Mouse (Mus musculus) skeletal muscle tissue, adult 2 months (tissue): ENCODE data around the gene Dhx37.
"Not testable (repeated sequence)": the region's sequence is repeated elsewhere in the genome, so short reads cannot be mapped to it uniquely, and the experiment has no call there.

Experiments
- DNase-seq: peaks from one replicate; pipeline ENCODE4 v3.0.0-alpha.2; 2012; ENCODE audit warnings: low read depth, low spot score

The Dhx37 gene

DNA sequence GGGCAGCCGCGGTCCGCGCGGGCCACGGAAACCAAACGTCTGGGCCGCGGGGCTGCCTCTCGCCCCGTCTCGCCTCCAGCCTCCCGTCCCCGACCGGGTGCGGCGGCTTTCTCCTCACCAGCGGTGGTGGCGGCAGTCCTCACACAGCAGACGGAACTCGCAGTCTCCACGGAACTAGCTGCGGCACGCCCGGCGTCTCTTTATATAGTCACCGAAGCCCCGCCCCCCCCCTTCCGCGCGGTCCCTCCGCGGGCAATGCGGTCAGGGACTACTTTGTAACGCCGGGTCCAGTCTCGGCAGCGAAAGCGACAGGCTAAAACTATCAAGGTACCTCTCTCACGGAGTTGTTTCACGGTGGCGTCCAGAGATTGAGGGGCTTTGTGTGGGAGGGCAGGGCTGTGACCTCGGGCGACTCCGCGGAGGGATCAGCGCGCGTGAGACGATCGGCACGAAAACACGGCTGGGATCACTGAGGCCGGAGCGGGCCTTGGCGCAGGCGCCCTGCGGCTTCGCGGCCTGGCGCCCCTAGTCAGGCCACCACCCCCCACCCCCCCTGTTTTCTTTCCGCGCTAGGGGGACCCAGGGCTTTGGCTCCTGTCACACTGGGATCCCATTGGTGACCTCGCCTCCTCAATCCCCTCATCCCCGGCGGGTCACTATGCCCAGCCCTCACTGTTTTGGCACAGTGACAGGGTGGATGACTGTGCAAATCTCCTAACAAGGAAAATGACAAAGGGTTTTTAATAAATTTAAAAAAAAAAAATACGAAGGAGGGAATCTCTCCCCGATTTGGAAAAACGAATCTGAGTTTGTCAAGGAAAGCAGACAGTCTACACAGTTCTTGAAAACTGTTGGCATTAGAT, 44.1 kb downstream of the Dhx37 start, which contains the start of gene Ubc:
TSS of gene Ubc (minus strand) at position 624 of the 863 bp plus-strand sequence.
- DNase-seq = peak; percentile 97

DNA sequence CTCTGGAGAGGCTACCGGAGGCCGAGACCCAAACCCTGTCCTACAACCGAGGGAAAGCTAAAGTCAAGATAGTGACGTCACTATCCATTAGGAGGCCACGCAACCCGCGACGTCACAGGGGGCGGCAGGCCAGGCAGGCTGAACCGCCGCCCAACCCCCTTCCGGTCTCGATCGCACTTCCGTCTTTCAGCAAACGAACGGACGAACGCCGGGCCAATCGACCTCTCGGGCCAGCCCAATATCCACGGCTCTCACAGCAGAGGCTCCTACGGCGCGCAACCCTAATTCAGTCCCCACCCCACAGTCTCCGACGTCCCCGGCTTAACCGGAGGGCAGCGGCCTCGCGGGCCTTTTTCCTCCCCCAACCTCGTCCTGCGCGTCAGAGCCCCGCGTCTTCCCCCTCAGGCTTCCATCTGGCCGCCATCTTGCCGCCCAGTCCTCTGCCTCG, 44.8 kb downstream of the Dhx37 start, which contains the start of gene Gm10382:
TSS of gene Gm10382 (plus strand) at position 192 of the 448 bp plus-strand sequence.
- peak; percentile 85 for DNase-seq

DNA sequence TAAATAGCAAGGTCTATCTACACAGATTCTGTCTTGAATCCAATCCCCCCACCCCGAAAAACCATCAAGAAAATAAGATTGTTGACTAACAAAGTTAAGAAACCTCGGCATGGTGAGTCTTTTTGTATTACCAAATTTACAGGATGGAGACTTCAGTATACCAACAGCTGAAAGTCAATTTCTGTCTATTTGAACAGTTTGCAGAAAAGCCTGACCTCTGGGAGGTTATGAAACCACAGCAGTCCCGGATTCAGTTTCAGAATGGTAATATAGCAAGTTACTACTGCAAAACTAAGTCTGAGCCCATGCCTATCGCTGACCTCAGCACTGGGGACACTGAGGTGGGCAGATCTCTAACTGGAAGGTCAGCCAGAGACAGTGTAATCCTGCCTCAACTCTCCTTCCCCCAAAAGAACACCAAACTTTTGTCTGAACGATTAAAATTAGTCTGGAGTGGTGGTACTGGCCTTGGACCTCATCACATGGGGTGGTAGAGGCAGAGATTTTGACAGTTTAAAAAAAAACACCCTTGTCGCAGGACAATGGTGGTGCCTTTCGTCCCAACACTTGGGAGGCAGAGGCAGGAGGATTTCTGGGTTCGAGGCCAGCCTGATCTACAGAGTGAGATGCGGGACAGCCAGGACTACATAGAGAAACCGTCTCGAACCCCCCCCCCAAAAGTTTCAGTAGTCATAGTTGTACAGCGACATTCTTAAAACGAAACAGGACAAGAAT, 45.4 kb downstream of the Dhx37 start:
- DNase-seq = no peak

DNA sequence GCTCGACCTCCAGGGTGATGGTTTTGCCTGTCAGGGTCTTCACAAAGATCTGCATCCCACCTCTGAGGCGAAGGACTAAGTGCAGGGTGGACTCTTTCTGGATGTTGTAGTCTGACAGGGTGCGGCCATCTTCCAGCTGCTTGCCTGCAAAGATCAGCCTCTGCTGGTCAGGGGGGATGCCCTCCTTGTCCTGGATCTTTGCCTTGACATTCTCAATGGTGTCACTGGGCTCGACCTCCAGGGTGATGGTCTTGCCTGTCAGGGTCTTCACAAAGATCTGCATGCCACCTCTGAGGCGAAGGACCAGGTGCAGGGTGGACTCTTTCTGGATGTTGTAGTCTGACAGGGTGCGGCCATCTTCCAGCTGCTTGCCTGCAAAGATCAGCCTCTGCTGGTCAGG, 46.6 kb downstream of the Dhx37 start:
- not testable (repeated sequence) for DNase-seq

DNA sequence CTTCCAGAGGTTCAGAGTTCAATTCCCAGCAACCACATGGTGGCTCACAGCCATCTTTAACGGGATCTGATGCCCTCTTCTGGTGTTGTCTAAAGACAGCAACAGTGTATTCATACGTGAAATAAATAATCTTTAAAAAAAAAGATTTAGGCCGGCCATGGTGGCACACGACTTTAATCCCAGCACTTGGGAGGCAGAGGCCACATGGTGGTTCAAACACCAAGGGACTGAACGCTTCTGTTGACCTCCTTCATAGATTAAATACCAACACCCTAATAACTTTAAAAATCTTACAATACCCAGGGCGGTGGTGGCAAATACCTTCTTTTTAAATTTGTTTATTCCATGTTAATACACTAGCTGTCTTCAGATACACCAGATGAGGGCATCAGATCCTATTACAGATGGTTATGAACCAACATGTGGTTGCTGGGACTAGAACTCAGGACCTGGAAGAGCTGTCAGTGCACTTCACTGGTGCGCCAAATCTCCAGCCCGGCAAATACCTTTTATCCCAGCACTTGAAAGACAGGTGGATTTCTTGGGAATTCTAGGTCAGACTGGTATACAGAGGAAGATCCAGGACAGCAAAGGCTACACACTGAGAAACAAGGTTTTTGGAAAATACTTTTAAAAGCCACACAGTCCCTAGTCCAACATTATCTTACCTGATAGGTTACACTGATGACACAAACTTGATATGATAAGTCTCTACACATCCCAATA, 48.5 kb downstream of the Dhx37 start:
- no peak for DNase-seq

DNA sequence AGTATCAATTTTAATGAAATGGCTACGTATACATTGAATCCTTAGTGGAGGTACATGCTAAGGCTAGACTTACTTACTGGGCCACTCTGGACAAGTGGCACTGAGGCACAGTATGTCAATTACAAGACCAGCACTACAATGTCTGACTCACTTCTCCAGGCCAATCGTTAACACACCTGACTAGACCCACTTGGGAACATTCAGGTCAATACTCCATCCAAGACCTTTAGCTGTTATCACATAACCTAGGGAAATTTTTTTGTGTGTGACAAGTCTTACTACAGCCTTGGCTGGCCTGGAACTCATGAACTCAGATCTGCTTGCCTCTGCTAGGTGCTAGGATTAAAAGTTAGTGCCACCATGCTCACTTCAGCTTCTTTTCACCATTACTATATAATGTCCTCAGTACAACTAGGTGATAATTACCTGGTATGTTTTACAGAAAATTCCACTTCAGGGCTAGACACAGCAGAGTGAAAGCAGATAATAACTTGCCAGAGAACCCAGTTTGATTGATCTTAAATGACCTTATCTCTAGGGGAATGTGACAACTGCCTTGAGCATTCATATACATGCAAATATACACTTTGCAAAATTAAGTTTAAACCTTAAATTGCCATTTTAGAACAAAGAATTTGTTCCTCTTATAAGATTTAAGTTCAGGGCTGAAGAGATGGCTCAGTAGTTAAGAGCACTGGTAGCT, 49.3 kb downstream of the Dhx37 start:
- no peak for DNase-seq

DNA sequence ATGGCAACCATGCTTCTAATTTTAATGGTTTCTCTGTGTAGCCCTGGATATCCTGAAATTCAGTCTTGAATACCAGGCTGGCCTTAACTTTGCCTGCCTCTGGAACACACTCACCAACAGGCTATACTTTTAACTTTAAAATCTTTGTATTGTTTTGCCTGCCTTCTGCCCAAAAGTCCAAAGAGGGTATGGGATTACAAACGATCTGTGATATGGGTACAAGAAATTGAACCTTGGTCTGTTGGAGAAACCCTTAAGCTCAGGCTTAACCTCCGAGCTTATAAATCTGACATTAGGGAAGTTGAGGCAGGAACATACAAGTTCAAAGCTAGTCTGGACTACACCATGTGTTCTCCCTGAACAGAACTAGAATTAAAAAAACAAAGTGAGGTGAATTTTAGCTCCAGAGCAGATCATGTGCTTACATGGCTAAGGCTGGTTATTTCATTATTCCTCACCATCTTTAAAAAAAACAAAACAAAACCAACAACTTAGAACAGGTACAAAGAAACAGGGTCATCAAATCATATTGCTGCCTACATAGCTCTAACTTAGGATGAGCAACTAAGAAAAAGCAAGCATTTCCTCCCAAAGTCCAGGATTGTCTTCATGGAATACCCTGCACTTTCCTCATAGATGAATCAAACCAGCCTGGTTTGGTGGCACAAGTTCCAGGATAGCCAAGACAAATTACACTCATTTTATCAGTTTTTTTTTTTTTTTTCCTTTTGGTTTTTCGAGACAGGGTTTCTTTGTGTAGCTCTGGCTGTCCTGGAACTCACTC, 50.1 kb downstream of the Dhx37 start:
- no peak for DNase-seq

DNA sequence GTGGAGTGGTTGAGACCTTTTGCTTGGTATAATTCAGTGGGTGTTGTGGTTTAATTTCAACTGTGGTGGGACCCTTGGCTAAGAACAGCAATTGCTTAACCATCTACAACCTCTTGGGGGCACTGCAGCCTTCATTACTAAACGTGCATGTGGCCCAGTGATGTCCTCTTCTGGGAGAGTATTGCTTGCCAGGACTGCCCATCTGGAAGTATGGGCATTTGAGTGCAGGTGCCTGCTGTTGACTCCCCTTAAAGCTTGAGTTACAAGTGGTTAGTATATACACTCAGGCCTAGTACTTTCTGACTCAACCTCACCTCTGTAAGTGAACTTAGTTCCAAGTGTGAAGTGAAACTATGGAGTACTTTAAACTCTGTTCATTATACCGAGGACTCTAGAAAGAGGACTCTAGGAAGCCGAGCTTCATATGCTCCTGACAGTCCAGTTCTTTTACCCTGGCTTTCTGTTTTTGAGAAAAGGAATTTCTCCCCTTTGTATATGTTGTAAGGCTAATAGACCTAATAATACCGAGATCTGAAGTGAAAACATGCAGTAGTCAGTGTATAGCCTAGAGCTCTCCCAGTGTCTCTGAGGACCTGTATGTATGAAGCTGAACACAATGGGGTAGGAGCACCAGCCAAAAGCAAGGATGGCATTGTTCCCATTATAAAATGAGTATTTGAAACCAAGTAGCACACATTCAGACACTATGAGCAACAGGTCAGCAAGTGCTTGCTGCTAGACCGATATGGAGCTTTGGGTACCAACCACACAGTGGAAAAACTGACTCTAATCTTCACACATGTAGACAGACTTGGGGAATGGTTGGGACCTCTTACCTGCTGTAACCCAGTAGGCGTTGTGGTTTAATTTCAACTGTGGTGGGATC, 51.0 kb downstream of the Dhx37 start:
- no peak for DNase-seq

DNA sequence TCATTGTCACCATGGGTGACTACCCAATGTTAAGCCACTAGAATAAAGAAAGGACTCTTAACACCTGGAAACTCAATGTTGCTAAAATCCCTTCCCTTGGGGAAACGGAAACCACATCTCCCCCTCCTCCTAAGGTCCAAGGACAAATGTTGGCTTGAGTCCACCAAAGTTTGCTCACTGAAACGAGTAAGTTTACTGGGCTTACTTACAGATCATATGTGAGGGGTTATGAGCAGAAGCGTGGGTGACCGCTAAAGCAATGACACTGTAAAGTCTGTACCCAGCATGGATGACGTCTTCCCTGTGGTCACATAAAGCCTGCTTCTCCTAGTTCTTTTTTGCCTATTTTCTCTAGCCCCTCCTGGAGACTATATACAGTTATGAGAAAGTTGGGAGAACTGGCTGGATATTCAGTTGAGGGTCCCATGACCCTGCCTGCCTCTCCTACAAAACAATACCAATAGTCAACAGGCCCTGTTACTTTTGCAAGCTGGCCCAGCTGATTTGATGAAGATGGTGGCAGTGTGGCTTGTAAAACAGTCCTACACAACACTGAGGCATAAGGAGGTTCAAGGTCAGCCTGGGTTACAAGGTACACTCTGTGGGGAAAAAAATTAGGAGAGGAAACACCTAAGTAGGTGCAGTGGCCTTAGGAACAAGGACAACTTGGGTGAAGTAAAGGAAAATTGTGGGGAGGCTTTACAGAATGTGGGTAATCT, 51.8 kb downstream of the Dhx37 start:
- DNase-seq = no peak

DNA sequence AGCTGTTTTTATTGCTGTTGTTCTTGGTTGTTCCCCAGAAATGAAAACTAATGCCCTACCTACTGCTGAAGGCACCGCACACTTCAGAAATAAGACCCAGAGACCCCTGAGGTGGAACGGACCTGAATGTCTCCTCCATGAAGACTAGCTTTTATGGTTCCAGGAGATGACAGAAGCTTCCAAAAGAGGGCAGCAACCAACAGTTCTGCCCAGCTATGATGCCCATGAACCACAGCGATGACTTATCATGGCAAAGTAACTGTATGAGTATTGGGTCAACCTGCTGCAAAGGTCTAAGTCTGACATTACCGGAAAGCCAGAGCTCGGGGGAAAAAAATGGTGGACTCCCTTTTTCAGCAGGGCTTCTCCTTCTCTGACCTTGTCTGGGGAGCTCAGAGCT, 55.0 kb downstream of the Dhx37 start:
- no peak for DNase-seq

DNA sequence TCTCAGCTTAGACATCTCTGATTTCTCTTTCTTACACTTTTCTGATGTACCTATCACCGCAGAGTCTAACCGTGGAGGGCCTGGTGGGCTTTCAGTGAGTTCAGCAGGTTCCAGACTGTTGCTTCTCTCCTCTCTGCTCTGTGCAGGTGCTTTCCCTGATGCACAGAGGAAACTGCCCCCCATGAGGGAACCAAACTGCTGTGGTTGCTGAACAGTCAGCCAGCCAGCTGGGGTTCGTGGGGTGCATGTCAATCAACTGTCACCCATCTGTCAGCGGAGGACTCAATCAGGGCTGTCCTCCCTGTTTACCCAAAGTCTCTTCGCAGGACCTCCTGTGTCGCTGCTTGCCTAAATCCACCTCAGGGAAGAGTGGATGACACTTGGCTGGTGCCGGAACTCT, 56.7 kb downstream of the Dhx37 start:
- no peak for DNase-seq

DNA sequence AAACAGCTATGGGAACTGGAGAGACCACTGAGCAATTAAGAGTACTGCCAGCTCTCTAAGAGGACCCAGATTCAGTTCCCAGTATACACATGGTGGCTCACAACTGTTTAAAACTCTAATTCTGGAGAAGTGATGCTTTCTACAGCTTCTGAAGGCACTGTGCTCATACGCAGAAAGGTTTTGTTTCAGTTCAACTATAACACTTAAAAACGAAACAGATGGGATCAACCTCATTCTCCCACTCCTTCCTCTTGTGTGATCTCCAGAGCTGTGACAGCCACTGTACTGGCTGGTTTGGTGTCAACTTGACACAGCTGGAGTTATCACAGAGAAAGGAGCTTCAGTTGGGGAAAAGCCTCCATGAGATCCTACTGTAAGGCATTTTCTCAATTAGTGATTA, 58.0 kb downstream of the Dhx37 start:
- no peak for DNase-seq

DNA sequence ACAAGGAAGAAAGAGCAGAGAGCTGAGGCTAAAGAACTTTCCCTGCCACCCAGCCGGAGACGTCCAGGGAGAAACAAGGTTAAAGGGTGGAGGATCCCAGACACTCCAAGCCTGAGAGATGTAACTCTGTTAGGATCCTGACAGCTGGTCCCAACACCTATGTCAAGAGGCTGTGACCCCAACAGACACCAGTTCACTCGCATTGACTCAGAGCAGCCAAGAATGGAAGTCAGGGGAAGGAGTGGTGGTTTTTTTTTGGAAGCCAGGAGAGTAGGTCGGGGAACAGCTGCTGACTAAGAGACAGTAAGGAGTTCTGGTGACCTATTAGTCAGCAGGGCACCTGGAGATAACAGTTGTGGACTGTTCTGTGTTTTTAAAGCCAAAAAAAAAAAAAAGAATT, 61.9 kb downstream of the Dhx37 start:
- no peak for DNase-seq

DNA sequence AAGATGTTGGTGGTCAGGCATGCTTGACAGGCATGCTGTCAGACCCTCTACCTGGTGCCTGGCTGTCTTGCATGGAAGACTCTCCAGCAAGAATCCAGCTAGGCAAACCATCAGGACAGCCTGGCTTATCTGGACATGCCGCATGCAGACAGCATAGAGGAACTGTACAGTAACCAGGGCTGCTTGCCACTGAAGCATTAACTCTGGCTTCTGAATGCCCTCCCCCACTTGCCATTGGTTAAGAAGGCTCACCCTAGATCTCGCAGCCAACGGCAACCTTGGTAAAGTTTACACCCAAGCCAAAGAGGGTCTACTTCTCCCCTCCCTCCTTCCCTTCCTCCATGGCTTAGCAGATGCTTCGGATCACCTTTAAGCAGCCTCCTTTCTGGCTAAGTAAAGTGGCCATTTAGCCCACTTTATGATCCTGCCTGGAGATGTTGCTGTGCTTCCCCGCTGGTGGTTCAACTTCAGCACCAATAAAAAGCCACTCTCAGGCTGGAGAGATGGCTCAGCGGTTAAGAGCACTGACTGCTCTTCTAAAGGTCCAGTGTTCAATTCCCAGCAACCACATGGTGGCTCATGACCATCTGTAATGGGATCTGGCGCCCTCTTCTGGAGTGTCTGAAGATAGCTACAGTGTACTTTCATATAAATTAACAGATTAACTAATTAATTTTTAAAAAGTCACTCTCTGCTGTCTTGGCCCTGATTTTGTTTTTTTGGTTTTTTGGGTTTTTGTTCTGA, 62.8 kb downstream of the Dhx37 start:
- DNase-seq = no peak

DNA sequence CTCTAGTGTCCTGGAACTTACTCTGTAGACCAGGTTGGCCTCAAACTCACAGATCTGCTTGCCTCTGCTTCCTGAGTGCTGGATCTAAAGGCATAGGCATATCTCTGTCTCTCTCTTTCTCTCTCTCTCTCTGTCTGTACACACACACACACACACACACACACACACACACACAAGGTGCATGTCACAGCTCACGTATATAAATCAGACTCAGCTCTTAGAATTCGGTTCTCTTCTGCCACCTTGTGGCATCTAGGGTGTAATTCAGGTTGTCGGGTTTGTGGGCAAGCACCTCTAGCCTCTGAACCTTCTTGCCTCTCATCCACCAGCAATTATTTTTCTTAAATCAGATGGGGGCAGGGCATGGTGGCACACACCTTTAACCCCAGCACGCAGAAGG, 65.4 kb downstream of the Dhx37 start:
- DNase-seq = peak; percentile 62

DNA sequence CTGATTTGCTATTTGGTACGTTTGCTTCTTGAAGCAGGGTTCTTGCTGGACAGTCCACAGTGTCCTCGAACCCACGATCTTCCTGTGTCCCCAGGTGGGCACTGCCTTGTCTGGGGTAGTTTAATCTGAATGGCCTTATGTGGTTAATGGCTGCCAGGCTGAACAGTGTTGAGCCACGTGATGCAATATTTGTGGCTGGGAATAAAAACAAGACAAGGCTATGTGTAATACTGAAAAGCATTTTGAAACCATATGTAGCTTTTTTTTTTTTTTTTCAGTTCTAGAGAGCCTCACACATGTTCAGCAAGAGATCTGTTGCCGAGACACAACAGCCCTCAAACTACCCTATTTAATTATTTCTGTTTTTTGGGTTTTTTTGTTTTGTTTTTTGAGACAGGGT, 65.8 kb downstream of the Dhx37 start:
- no peak for DNase-seq

DNA sequence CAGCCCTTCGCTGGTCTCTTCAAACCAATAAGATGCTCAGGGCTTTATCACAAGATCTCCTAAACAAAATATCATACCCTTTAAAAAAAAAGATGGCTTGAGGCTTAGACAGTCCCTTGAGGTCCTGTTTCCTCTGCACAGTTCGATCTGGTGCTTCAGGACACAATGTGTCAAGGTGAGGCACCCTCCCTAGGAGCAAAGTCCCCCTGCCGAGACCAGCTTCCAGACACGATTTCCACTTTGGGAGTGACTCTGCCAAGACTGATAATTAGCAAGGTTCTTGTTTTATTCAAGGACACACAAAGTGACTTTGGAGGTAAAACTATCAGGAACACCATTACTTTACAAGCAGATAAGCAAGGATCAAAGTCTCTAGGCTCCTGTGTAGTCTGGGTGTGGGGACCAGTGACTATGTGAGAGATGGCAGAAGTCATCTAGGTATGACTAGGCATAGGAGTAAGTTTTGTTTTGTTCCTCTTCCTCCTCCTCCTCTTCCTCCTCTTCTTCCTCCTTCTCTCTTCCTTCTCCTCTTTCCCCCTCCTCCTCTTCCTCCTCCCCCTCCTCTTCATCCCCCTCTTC, 69.0 kb downstream of the Dhx37 start:
- no peak for DNase-seq

DNA sequence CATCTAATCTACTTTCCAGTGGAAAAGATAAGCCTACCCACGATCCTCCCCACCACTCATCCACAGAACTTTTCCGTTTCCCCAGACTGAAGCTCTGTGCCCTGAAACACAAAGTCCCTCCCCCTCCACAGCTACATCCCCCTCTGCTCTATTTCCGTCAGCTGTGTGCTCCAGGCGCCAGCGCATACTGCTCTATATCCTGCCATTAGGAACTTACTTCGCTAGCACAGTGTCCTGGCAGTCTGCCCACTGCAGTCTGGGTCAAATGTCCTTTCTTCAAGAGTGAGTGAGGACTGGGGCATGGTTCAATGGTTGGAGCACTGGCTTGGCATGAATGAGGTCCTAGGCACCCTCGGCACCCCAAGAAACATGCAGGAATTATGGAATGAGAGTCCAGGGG, 70.0 kb downstream of the Dhx37 start:
- DNase-seq = no peak
